Comparison of ENCODE assay signal across 8 mouse cellular contexts in the genomic region with DNA sequence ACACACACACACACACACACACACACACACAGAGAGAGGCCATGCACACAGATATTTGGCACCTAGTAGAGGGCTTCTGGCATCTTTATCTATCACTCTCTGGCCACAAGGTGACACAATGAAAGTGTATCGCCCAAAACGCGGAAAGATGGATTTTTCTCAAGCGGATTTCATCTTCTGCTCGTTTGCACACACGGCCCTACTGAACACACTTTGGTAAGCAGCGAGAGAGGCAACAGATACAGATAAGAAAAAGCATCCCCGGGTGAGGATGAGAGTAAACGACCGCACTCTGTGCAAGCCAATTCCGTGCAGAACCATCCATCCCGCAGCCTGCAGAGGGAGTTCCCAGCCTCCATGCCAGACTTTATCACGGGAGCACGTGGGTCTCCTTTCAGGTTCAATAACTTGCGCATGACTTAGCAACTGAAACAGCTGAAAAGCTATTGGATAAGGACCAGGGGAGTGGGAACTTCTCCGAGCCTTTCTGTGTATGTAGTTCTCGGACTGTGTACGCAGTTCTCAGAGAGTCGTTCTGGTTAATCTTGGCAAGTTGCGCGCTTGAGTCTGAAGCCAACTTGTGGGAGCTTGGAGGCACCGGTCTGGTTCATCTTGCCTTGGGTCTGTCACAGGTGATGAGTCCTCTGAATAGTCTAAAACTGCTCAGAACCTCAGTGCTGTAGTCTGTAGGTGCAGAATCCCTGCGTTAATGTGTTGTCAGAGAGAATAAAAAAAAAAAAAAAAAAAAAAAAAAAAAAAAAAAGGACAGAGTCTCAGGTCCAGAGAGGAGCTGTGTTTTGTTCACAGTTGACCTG.
DNase-seq lines count a peak whose midpoint lies in the region; ATAC-seq lines count a peak whose summit lies in the region.

No protein-coding gene starts in this region.

- H3K27ac ChIP-seq in neural tube, embryonic 11.5 days (ENCODE audit: low read depth, low read length), result no peak overlapping the region
- no peak overlapping the region for H3K27ac ChIP-seq in midbrain, embryonic 15.5 days

- H3K4me2 ChIP-seq in neural tube, embryonic 11.5 days (ENCODE audit: low read depth), result no peak overlapping the region
- H3K4me2 ChIP-seq in midbrain, embryonic 15.5 days, result peak overlapping the region; percentile 24; the same call in 1 of the 2 replicates

- H3K27me3 ChIP-seq in neural tube, embryonic 11.5 days (ENCODE audit: control insufficient read depth, insufficient read depth, low read length), result no peaks in the 10 kb centered on the region
- no peaks in the 10 kb centered on the region for H3K27me3 ChIP-seq in midbrain, embryonic 15.5 days (replicated peaks)

- H3K4me1 ChIP-seq in neural tube, embryonic 11.5 days (ENCODE audit: control insufficient read depth, insufficient read depth, low read length), result no peaks in the 10 kb centered on the region
- no peaks in the 10 kb centered on the region; the same call in 1 of the 2 replicates for H3K4me1 ChIP-seq in midbrain, embryonic 15.5 days

- 70% methylated on average over 23 of the region's 23 CpGs for WGBS in neural tube, embryonic 11.5 days
- 73% methylated on average over 23 of the region's 23 CpGs for WGBS in midbrain, embryonic 15.5 days

- H3K9ac ChIP-seq in neural tube, embryonic 11.5 days (ENCODE audit: low read length), result no peak overlapping the region
- no peak overlapping the region for H3K9ac ChIP-seq in midbrain, embryonic 15.5 days

- 0 out of 2 replicates have a peak, but pooled peaks have one; percentile 45 for ATAC-seq in neural tube, embryonic 11.5 days (ENCODE audit: insufficient read depth, low FRiP score, low TSS enrichment)
- peak; percentile 60; the same call in 1 of the 2 replicates for ATAC-seq in midbrain, embryonic 15.5 days (replicated peaks)

- no peak overlapping the region for H3K4me3 ChIP-seq in neural tube, embryonic 11.5 days (ENCODE audit: low read depth, low read length)
- H3K4me3 ChIP-seq in midbrain, embryonic 15.5 days, result 0 out of 2 replicates have a peak overlapping the region, but pooled peaks have one; percentile 14

- no peaks in the 10 kb centered on the region for H3K36me3 ChIP-seq in neural tube, embryonic 11.5 days (ENCODE audit: control insufficient read depth, insufficient read depth, low read length)
- H3K36me3 ChIP-seq in midbrain, embryonic 15.5 days (replicated peaks), result no peaks in the 10 kb centered on the region

- DNase-seq in neural tube, embryonic 11.5 days (ENCODE audit: low spot score), result peak; percentile 29
- no peak for DNase-seq in neural tube, embryonic 10.5 days (ENCODE audit: extremely low spot score, low spot score)
- DNase-seq in embryo, embryonic 10.5 days (ENCODE audit: low spot score), result peak; percentile 35
- peak; percentile 56 for DNase-seq in heart, postnatal 4 days
- no peak for DNase-seq in adrenal gland, postnatal 10 days
- DNase-seq in gastrocnemius, postnatal 25 days, result no peak
- no peak for DNase-seq in spleen, postnatal 36 days (ENCODE audit: low spot score in 2 of 2)

- H3K9me3 ChIP-seq in neural tube, embryonic 11.5 days (ENCODE audit: control insufficient read depth, low read length), result no peaks in the 10 kb centered on the region
- no peaks in the 10 kb centered on the region for H3K9me3 ChIP-seq in midbrain, embryonic 15.5 days

Comparison
In these comparisons a context has a peak if more than half of its experiments do, and no peak if none do; other contexts are left out.
1. DNase-seq: peak in neural tube, embryonic 11.5 days (single experiment), embryo, embryonic 10.5 days (single experiment) and heart, postnatal 4 days (single experiment); none in neural tube, embryonic 10.5 days (single experiment), adrenal gland, postnatal 10 days (single experiment), gastrocnemius, postnatal 25 days (single experiment) and spleen, postnatal 36 days (0 of 2).